Mouse (Mus musculus): Measurements from ENCODE around the gene Nrbp1.
"Not testable (repeated sequence)": the region's sequence is repeated elsewhere in the genome, so short reads cannot be mapped to it uniquely, and the experiment has no call there.

Nrbp1 gene

GRCm38 (mm10) chr5:31200327-31200768 lies 40.3 kb upstream of the Nrbp1 start:
- Histone ChIP-seq H3K36me3 (ENCODE audit: control insufficient read depth, insufficient read depth, low read length, poor library complexity, severe bottlenecking) (peaks cover 19% of the 10 kb centered on the region), H3K27me3 (ENCODE audit: control insufficient read depth, insufficient read depth, low read length, poor library complexity, severe bottlenecking) (no peaks in the 10 kb centered on the region)
- DNase-seq (ENCODE audit: low read depth, low spot score) = peak; percentile 25

DNA sequence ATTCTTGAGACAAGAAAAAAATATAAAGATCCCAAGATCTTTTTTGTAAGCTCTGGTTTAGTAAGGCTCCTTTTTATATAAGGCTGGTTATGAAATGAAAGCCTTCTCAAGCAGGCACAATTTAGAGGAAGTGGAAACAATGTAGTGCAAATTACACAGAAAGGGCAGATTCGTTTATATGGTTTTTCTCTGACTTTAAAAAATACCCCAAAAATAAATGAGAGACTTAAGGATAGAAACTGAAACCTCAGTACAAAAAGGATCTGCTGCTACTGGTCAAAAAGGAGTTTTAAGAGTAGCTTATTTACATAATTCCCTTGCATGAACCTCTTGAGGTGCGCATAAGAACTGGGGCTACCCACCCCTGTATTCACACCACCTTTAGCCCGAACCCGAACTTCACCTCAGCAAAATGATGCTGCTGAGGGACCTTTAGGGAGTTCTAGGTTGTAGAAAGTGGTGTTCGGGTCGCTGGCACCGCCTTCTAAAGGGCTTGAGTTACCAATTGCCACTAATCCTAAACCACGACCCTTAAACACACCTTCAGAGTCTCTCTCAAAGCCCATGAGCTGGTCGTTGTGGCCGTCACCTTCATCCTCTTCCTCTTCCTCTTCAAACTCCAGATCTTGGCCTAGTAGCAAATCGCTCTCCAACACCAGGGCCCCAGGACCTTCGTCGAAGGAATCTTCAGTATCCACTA lies 39.5 kb upstream of the Nrbp1 start:
- DNase-seq (ENCODE audit: low read depth, low spot score) = peak; percentile 68
- H3K36me3 ChIP-seq (ENCODE audit: control insufficient read depth, insufficient read depth, low read length, poor library complexity, severe bottlenecking) = peaks cover 18% of the 10 kb centered on the region
- H3K27me3 ChIP-seq (ENCODE audit: control insufficient read depth, insufficient read depth, low read length, poor library complexity, severe bottlenecking) = no peaks in the 10 kb centered on the region

DNA sequence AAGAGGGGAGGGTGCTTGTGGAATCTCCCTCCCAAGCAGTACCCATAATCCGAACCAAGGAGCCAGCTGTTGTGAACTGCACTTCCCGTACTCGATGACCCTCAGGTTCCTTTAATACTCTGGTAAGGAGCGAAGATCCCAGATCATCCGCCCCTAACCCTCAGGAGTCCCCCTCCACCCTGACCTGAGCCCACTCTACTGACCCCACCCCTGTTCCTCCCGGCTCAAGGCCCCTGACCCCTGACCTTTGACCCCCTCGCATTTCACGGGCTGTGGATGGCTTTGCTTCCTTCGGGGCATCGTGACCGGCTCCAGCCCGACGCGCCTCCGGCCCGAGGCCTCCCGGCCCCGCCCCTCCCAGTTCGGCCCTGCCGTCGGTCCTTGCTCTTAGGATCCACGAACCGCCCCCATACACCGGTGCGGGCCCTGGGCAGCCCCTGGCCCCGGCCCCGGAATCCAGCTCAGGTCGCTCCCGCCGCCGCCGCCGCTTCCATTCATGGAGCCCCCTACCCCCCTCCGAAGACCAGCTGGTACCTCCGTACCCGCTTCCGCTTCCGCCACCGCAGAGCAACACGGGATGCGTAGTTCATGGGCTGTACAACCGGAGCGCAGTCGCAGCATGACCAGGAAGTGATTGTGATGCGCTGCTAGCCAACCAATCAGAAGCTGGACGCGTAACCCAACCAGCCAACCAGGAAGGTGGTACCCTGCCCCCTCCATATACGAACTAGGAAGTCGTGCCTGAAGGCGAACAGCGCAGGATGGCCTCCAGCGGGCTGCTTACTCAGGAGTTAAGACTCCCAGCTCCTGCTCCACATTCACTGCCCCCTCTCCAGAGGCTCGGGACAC lies 38.7 kb upstream of the Nrbp1 start, which contains the start of gene Zfp513:
Gene Zfp513 (minus strand): TSS at position 562 of the 849 bp plus-strand sequence.
- Histone ChIP-seq H3K27me3 (ENCODE audit: control insufficient read depth, insufficient read depth, low read length, poor library complexity, severe bottlenecking) (no peaks in the 10 kb centered on the region), H3K36me3 (ENCODE audit: control insufficient read depth, insufficient read depth, low read length, poor library complexity, severe bottlenecking) (peaks cover 14% of the 10 kb centered on the region)
- peak; percentile 98 for DNase-seq (ENCODE audit: low read depth, low spot score)

DNA sequence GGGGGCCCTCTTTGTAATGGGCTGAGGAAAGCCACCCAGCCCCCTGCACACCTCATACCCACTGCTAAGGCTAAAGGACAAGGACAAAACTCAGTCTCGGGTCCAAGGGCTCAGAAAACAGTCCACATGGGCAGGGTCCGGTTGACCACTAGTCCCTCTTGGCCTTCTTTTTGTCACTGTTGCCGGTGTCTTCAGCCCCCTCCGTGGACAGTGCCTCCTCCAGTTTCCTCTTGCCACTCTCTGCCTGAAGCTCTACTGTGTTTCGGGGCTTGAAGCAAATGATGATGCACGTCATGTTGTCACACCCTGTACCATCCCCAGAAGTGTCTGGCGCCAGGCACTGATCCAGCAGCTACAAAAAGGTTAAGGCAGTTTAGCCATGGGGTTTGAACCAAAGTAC lies 37.7 kb upstream of the Nrbp1 start:
- Histone ChIP-seq H3K27me3 (ENCODE audit: control insufficient read depth, insufficient read depth, low read length, poor library complexity, severe bottlenecking) (no peaks in the 10 kb centered on the region), H3K36me3 (ENCODE audit: control insufficient read depth, insufficient read depth, low read length, poor library complexity, severe bottlenecking) (peaks cover 18% of the 10 kb centered on the region)
- no peak for DNase-seq (ENCODE audit: low read depth, low spot score)

DNA sequence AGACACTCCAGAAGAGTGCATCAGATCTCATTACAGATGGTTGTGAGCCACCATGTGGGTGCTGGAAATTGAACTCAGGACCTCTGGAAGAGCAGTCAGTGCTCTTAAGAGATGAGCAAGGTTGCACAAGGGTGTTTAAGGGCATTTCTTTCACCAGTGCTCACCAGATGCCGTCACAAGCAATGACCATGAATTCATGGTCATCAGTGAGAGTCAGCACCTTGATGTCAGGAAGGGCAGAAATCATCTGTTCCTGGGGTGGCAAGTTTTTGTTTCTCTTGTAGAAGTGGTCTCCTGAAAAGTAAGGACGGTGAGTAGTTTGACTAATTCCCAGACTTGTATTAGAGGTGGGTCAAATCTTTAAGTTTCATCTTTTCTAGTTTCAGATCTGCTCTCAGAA lies 36.8 kb upstream of the Nrbp1 start:
- DNase-seq (ENCODE audit: low read depth, low spot score) = no peak
- Histone ChIP-seq H3K27me3 (ENCODE audit: control insufficient read depth, insufficient read depth, low read length, poor library complexity, severe bottlenecking) (no peaks in the 10 kb centered on the region), H3K36me3 (ENCODE audit: control insufficient read depth, insufficient read depth, low read length, poor library complexity, severe bottlenecking) (peaks cover 18% of the 10 kb centered on the region)

DNA sequence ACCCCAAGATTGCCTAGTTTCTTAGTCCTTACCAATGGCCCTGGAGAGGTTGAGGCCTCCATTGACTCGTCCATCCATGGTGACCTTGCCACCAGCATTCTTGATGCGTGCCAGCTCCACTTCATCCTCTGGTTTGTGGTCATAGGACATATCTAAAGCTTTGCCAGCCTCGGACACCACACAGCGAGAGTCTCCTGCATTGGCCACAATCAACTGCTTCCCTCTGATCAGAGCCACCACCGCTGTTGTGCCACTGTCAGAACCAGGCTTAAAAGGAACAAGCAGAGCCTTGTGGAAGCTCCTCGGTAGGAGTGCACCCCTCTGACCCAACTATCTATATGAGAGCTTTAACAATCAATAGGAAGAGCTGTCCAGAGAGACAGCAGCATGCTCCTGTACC lies 36.2 kb upstream of the Nrbp1 start:
- Histone ChIP-seq H3K27me3 (ENCODE audit: control insufficient read depth, insufficient read depth, low read length, poor library complexity, severe bottlenecking) (no peaks in the 10 kb centered on the region), H3K36me3 (ENCODE audit: control insufficient read depth, insufficient read depth, low read length, poor library complexity, severe bottlenecking) (peaks cover 18% of the 10 kb centered on the region)
- no peak for DNase-seq (ENCODE audit: low read depth, low spot score)

DNA sequence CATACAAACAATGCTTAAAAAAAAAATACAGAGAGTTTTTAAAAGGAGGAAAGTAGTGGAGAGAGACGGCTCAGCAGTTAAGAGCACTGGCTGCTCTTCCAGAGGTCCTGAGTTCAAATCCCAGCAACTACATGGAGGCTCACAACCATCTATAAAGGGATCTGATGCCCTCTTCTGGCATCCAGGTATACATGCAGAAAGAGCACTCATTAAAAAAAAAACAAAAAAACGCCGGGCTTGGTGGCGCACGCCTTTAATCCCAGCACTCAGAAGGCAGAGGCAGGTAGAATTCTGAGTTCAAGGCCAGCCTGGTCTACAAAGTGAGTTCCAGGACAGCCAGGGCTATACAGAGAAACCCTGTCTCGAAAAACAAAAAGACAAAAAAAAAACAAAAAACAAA lies 24.1 kb upstream of the Nrbp1 start:
- not testable (repeated sequence) for DNase-seq (ENCODE audit: low read depth, low spot score)

DNA sequence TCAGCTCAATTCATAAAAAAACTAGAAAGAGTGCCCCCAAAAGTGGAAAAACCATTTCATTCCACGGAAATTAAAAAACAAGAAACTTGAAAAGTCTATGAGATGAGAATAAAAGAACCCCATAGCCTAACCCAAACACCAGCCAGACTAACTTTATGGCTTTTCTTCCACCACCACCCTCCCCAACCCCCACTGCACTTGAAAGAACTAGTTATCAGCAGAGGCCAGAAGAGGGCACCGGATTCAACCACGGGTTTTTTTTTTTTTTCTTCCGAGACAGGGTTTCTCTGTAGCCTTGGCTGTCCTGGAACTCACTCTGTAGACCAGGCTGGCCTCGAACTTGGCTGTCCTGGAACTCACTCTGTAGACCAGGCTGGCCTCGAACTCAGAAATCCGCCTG lies 22.4 kb upstream of the Nrbp1 start:
- DNase-seq (ENCODE audit: low read depth, low spot score) = peak; percentile 62
- H3K27me3 ChIP-seq (ENCODE audit: control insufficient read depth, insufficient read depth, low read length, poor library complexity, severe bottlenecking) = no peaks in the 10 kb centered on the region

More for the DNA sequence above, 24.1 kb upstream of the Nrbp1 start:
- not testable (repeated sequence) for H3K27me3 ChIP-seq (ENCODE audit: control insufficient read depth, insufficient read depth, low read length, poor library complexity, severe bottlenecking); H3K36me3 ChIP-seq (ENCODE audit: control insufficient read depth, insufficient read depth, low read length, poor library complexity, severe bottlenecking)

DNA sequence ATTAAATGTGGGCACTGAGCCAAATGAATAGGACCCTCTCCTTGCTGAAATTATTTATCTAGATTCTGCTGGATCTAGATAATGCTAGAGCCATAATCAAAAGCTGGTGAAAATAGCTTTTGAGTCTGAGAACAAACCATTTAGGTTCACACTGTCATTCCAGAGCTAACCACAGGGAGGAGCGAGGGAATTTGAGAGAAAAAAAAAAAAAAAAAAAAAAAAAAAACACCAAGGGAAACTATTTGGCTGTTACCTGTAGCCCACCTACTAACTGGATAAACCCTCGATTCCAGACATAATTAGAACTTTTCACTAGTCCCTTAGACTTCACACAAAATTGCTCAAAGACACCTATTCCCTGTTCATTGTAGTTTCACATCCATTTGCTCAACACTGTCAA lies 21.6 kb upstream of the Nrbp1 start:
- peak; percentile 41 for DNase-seq (ENCODE audit: low read depth, low spot score)
- H3K27me3 ChIP-seq (ENCODE audit: control insufficient read depth, insufficient read depth, low read length, poor library complexity, severe bottlenecking) = no peaks in the 10 kb centered on the region

More for the DNA sequence above, 22.4 kb upstream of the Nrbp1 start:
- H3K36me3 ChIP-seq (ENCODE audit: control insufficient read depth, insufficient read depth, low read length, poor library complexity, severe bottlenecking) = no peaks in the 10 kb centered on the region

GRCm38 (mm10) chr5:31219474-31219873 lies 21.2 kb upstream of the Nrbp1 start:
- H3K36me3 ChIP-seq (ENCODE audit: control insufficient read depth, insufficient read depth, low read length, poor library complexity, severe bottlenecking) = no peaks in the 10 kb centered on the region
- DNase-seq (ENCODE audit: low read depth, low spot score) = no peak
- H3K27me3 ChIP-seq (ENCODE audit: control insufficient read depth, insufficient read depth, low read length, poor library complexity, severe bottlenecking) = no peaks in the 10 kb centered on the region

More for the DNA sequence above, 21.6 kb upstream of the Nrbp1 start:
- no peaks in the 10 kb centered on the region for H3K36me3 ChIP-seq (ENCODE audit: control insufficient read depth, insufficient read depth, low read length, poor library complexity, severe bottlenecking)

DNA sequence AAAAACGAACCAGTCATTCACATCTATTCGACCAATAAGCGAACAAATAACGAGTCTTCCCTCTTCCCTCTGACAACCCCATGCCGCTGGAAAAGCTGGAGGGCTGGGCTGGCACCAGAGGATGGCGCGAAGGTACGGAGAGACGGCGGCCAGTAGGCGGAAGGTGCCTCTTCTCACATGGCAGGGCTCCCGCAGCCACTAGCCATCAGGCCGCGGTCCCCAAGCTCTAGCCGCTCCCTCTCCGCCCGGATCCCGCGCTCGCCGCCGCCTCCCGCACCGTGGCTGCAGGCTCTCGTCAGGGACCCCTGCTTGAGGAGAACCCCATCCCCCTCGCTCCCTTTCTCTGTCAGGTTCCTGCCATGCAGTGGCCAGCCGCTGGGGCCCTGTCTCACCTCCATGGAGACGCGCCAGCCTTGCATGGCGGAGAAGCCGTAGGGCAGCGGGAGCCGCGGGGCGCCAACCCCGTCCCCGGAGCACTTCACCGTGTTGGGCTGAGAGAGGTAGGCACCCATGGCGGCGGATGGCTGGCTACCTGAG lies 20.7 kb upstream of the Nrbp1 start:
- Histone ChIP-seq H3K36me3 (ENCODE audit: control insufficient read depth, insufficient read depth, low read length, poor library complexity, severe bottlenecking) (no peaks in the 10 kb centered on the region), H3K27me3 (ENCODE audit: control insufficient read depth, insufficient read depth, low read length, poor library complexity, severe bottlenecking) (no peaks in the 10 kb centered on the region)
- no peak for DNase-seq (ENCODE audit: low read depth, low spot score)

DNA sequence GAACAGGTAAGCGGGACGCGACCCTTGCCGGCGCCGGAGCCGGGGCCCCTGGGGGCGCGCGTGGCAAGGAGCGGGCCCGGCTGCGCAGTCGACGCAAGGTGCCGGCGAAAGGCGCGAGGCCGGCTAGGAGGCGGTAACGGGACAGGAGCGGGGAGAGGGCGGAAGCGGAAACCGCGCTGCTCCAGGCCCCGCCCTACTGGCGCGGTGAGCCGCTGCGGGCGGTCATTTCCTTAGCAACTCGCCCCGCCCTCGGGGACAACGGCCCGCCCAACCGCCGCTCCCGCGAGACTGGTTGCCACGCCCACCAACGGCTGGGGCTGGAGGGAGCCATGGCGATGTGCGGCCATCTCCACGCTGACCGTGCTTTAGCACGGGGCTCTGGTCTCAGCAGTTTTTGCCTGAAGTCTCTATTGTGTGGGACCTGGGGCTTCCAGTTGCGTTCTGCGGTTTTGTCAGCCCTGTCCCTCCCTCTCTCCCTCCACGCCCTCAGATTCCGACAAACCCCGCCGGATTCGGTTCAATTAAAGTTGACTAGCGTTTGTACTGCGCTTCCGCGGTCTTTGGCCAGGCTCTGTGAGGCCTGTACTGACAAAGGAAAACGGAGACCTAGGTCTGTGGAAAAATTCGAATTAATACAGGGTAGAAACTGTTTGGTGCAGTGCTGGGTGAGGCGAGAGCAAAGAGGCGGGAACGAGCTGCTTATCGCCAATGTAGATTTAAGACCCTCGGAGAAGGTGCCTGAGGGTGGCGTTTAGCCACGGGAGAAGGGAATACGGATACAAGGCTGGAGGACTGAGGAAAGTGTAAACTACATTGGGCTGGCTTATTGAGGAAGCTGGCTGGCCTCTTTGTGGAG lies 20.0 kb upstream of the Nrbp1 start, which contains the start of gene Ppm1g:
Gene Ppm1g (minus strand): TSS at position 240 of the 856 bp plus-strand sequence.
- H3K36me3 ChIP-seq (ENCODE audit: control insufficient read depth, insufficient read depth, low read length, poor library complexity, severe bottlenecking) = no peaks in the 10 kb centered on the region
- peak; percentile 97 for DNase-seq (ENCODE audit: low read depth, low spot score)
- H3K27me3 ChIP-seq (ENCODE audit: control insufficient read depth, insufficient read depth, low read length, poor library complexity, severe bottlenecking) = no peaks in the 10 kb centered on the region

- Histone ChIP-seq H3K27me3 (ENCODE audit: control insufficient read depth, insufficient read depth, low read length, poor library complexity, severe bottlenecking) (no peaks in the 10 kb centered on the region), H3K36me3 (ENCODE audit: control insufficient read depth, insufficient read depth, low read length, poor library complexity, severe bottlenecking) (no peaks in the 10 kb centered on the region)
- DNase-seq (ENCODE audit: low read depth, low spot score) = peak; percentile 49
These were observed 19.2 kb upstream of the Nrbp1 start for GRCm38 (mm10) chr5:31221304-31221945.

DNA sequence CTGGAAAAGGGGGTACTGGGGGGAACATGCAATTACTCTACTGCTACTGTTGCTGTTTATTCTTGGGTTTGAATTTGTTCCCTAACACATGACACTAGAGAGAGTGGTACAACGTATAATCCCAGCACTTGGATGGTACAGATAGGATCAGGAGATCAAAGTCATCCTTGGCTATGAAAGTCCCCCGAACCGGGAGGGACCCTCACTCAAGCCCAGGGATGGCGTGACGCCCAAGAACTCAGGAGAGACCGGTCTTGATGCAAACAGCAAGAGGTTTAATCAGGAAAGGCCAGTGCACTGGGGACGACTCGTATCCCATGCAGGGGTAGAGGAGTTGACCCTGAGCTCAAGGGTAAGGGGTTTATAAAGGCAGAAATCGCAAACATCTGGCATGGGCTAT lies 18.0 kb upstream of the Nrbp1 start:
- no peaks in the 10 kb centered on the region for H3K27me3 ChIP-seq (ENCODE audit: control insufficient read depth, insufficient read depth, low read length, poor library complexity, severe bottlenecking)
- no peak for DNase-seq (ENCODE audit: low read depth, low spot score)
- H3K36me3 ChIP-seq (ENCODE audit: control insufficient read depth, insufficient read depth, low read length, poor library complexity, severe bottlenecking) = no peaks in the 10 kb centered on the region

Measured in splenic B cell, adult 2 months (primary cell).